Mouse (Mus musculus) lung, postnatal 0 days (tissue): Measurements from ENCODE around the gene Ccnj.

ENCODE experiments used
- CTCF ChIP-seq: IDR thresholded peaks from 2 replicates; pipeline ENCODE4 v1.5.1; 2016; ENCODE audit warnings: antibody characterized with exemption, mild to moderate bottlenecking
- EP300 ChIP-seq: IDR thresholded peaks from 2 replicates; pipeline ENCODE4 v1.6.1; 2016; ENCODE audit warnings: antibody characterized with exemption, mild to moderate bottlenecking, control low read depth

DNA sequence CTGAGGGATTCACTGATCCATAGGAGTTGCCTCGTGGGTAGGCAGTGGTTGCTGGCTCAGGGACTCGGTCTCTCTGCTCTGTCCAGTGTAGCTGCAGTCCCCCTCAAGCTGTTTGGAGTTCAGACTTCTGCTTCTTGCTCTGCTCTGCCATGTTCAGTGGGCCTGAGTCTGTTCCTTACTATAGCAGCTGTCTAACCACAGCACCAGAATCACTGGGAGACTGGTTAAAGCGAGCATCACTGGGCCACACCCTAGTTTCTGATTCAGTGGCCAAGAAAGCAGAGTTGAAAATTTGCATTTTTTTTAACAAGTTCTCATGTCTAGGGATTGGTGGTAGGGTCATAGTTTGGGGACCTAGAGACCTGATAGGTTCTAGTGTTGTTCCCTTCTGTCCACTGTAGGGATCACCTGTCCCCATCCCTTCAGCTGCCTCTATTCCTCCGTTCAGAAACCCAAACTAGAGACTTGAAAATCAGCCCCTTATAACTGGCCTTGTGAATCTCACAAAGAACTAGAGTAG is 9.7 kb upstream of the Ccnj start:
- TF ChIP-seq EP300 (no peak), CTCF (no peak)
